Mouse (Mus musculus) adipocyte (in vitro differentiated cells): Measurements from ENCODE around the gene Ccdc136.

Experiments used
- DNase-seq: peaks from one replicate; pipeline ENCODE4 v3.0.0-alpha.2; 2016; ENCODE audit warnings: low spot score

The Ccdc136 gene

GRCm38 (mm10) chr6:29436461-29436934, 40.4 kb downstream of the Ccdc136 start:
- DNase-seq, result peak; percentile 67

GRCm38 (mm10) chr6:29439251-29439650, 43.1 kb downstream of the Ccdc136 start:
- peak; percentile 51 for DNase-seq

- no peak for DNase-seq
Observed at GRCm38 (mm10) chr6:29439789-29440188, 43.7 kb downstream of the Ccdc136 start.

GRCm38 (mm10) chr6:29444773-29445172, 48.7 kb downstream of the Ccdc136 start:
- DNase-seq, result peak; percentile 48

GRCm38 (mm10) chr6:29445354-29445753, 49.2 kb downstream of the Ccdc136 start:
- no peak for DNase-seq

- no peak for DNase-seq
Observed at GRCm38 (mm10) chr6:29449858-29450257, 53.7 kb downstream of the Ccdc136 start.

GRCm38 (mm10) chr6:29450667-29451066, 54.6 kb downstream of the Ccdc136 start:
- DNase-seq, result no peak

GRCm38 (mm10) chr6:29461502-29461901, 65.4 kb downstream of the Ccdc136 start:
- no peak for DNase-seq

- DNase-seq, result no peak
Observed at GRCm38 (mm10) chr6:29463388-29463787, 67.3 kb downstream of the Ccdc136 start.

- peak; percentile 99 for DNase-seq
Observed at GRCm38 (mm10) chr6:29467583-29468354, 71.7 kb downstream of the Ccdc136 start, which contains the start of gene Atp6v1f. Gene Atp6v1f, plus strand, starts transcription at chr6:29467718.

- DNase-seq, result no peak
Observed at GRCm38 (mm10) chr6:29468851-29469250, 72.7 kb downstream of the Ccdc136 start.

- DNase-seq, result no peak
Observed at GRCm38 (mm10) chr6:29471137-29471536, 75.0 kb downstream of the Ccdc136 start, which contains the start of gene Atp6v1fnb. Gene Atp6v1fnb, plus strand, starts transcription at chr6:29471437.

- no peak for DNase-seq
Observed at GRCm38 (mm10) chr6:29473941-29474691, 78.0 kb downstream of the Ccdc136 start.

GRCm38 (mm10) chr6:29474736-29475135, 78.6 kb downstream of the Ccdc136 start:
- DNase-seq, result peak; percentile 38
